Mouse (Mus musculus) limb, embryonic 11.5 days (tissue): ENCODE measurements at regions not wholly inside any gene's neighbourhood (a gene's known extent, or its start where the extent isn't known, plus 50 kb on each side); places are given as distances from the start of the nearest gene placed in this dataset.

Experiments
- ATAC-seq: fragments of 200-750 bp; cut with Nextera tagmentation; 2 replicates; pipeline ENCODE4 v1.8.0; 2017; ENCODE audit warnings: low read depth; ENCODE audit not compliant: insufficient number of reproducible peaks, low FRiP score, low TSS enrichment
- DNase-seq: peaks from one replicate; pipeline ENCODE4 v3.0.0-alpha.2; 2015; ENCODE audit warnings: low spot score
- H3K27ac ChIP-seq: fragments of 300-500 bp; sonication (generic); replicated peaks from 2 replicates; pipeline ENCODE4 v1.5.1; 2014; ENCODE audit warnings: low read depth, mild to moderate bottlenecking, low read length
- H3K27me3 ChIP-seq: fragments of 300-500 bp; sonication (generic); 2 replicates; pipeline ENCODE4 v1.6.1; 2014; ENCODE audit warnings: mild to moderate bottlenecking, low read length, mixed read lengths; ENCODE audit not compliant: control insufficient read depth, insufficient read depth
- H3K36me3 ChIP-seq: fragments of 300-500 bp; sonication (generic); 2 replicates; pipeline ENCODE4 v1.6.1; 2014; ENCODE audit warnings: mild to moderate bottlenecking, low read length, moderate library complexity, mixed read lengths; ENCODE audit not compliant: control insufficient read depth, insufficient read depth
- H3K4me1 ChIP-seq: fragments of 300-500 bp; sonication (generic); 2 replicates; pipeline ENCODE4 v1.6.1; 2014; ENCODE audit warnings: low read length, mixed read lengths; ENCODE audit not compliant: control insufficient read depth, insufficient read depth
- H3K4me2 ChIP-seq: fragments of 300-500 bp; sonication (generic); 2 replicates; pipeline ENCODE4 v1.6.1; 2014; ENCODE audit warnings: low read depth, mild to moderate bottlenecking, moderate library complexity; ENCODE audit not compliant: severe bottlenecking
- H3K4me3 ChIP-seq: fragments of 300-500 bp; sonication (generic); 2 replicates; pipeline ENCODE4 v1.5.1; 2014; ENCODE audit warnings: low read depth, low read length
- H3K9ac ChIP-seq: fragments of 300-500 bp; sonication (generic); 2 replicates; pipeline ENCODE4 v1.6.1; 2014; ENCODE audit warnings: mild to moderate bottlenecking, low read length
- H3K9me3 ChIP-seq: fragments of 300-500 bp; sonication (generic); 2 replicates; pipeline ENCODE4 v1.6.1; 2016; ENCODE audit warnings: low read length; ENCODE audit not compliant: control insufficient read depth
- WGBS: fragments of 180-500 bp; shearing (Covaris S2); extraction: QIAGEN DNeasy Blood & Tissue Kit; methylation state at CpG from one replicate; pipeline ENCODE4 v1.1.7; 2014; 5-methylcytosine and 5-hydroxymethylcytosine counted together

DNA sequence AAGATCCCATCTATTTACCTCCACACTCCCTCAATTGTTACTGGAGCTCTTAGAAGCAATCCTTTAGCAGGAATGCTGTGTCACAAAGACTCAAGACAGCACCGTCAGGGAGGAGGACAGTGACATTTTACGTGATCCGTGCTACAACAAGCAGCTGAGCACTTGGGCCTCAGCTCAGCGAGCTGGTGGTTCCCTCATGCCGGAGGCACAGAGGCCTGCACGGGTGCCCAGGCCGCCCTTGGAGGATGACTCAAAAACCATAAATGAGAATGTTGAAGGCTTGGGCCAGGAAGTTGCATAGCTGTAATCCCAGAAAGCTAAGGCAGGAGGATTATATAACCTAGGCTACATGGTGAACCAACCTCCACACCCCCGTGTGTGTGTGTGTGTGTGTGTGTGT, 89.6 kb upstream of the Spred2 start:
- Histone ChIP-seq H3K4me3 (no peak overlapping the region), H3K9ac (no peak overlapping the region), H3K27ac (no peak overlapping the region), H3K27me3 (no peaks in the 10 kb centered on the region), H3K4me2 (no peak overlapping the region), H3K36me3 (no peaks in the 10 kb centered on the region), H3K9me3 (no peaks in the 10 kb centered on the region), H3K4me1 (peaks cover 7% of the 10 kb centered on the region)
- no peak for ATAC-seq
- no peak for DNase-seq
- 82% methylated on average over 8 of the region's 8 CpGs for WGBS

- H3K27me3 ChIP-seq = no peaks in the 10 kb centered on the region
- no peaks in the 10 kb centered on the region for H3K9me3 ChIP-seq
- no peaks in the 10 kb centered on the region for H3K36me3 ChIP-seq
- H3K9ac ChIP-seq = no peak overlapping the region
- ATAC-seq = no peak
- peak; percentile 56 for DNase-seq
- no peak overlapping the region for H3K27ac ChIP-seq
- H3K4me2 ChIP-seq = no peak overlapping the region
- H3K4me1 ChIP-seq = peaks cover 5% of the 10 kb centered on the region
- 42% methylated on average over 6 of the region's 6 CpGs for WGBS
- H3K4me3 ChIP-seq = no peak overlapping the region
These were observed 88.9 kb upstream of the Spred2 start for GRCm38 (mm10) chr11:19835221-19835745.

DNA sequence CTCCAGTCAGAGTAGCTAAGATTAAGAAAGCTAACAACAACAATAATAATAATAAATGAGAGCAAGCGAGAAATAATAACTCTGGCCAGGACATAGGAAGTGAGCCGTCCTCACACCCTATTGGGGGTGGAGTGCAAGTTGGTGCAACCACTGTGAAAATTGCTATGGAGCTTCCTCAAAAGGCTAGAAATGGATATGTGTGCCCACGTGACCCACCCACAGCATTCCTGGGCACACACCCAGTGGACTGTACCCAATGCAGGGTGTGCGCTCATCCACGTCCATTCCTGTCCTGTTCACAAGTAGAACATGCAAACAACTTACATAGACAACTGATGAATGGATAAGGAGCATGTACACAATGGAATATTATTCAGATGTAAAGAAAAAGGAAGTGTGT, 85.2 kb upstream of the Spred2 start:
- no peaks in the 10 kb centered on the region for H3K27me3 ChIP-seq
- WGBS = 92% methylated on average over 5 of the region's 5 CpGs

GRCm38 (mm10) chr11:19843084-19843483, 81.1 kb upstream of the Spred2 start:
- no peak overlapping the region for H3K27ac ChIP-seq
- H3K27me3 ChIP-seq = no peaks in the 10 kb centered on the region
- H3K36me3 ChIP-seq = no peaks in the 10 kb centered on the region
- ATAC-seq = no peak
- no peak overlapping the region for H3K9ac ChIP-seq
- H3K4me1 ChIP-seq = no peaks in the 10 kb centered on the region
- no peak overlapping the region for H3K4me3 ChIP-seq
- 84% methylated on average over 3 of the region's 3 CpGs for WGBS
- H3K4me2 ChIP-seq = no peak overlapping the region
- H3K9me3 ChIP-seq = no peaks in the 10 kb centered on the region
- DNase-seq = no peak

More for the DNA sequence above, 85.2 kb upstream of the Spred2 start:
- Histone ChIP-seq H3K4me3 (no peak overlapping the region), H3K27ac (no peak overlapping the region), H3K9me3 (no peaks in the 10 kb centered on the region), H3K4me1 (peaks cover 3% of the 10 kb centered on the region), H3K4me2 (no peak overlapping the region), H3K36me3 (no peaks in the 10 kb centered on the region), H3K9ac (no peak overlapping the region)
- no peak for ATAC-seq
- DNase-seq = no peak

- Histone ChIP-seq H3K4me1 (peaks cover 4% of the 10 kb centered on the region; the same call in 1 of the 2 replicates), H3K36me3 (no peaks in the 10 kb centered on the region), H3K27me3 (no peaks in the 10 kb centered on the region), H3K9me3 (no peaks in the 10 kb centered on the region), H3K9ac (no peak overlapping the region), H3K27ac (no peak overlapping the region), H3K4me3 (no peak overlapping the region), H3K4me2 (no peak overlapping the region)
- no peak for ATAC-seq
- DNase-seq = no peak
- WGBS = 95% methylated on average over 6 of the region's 6 CpGs
These were observed 76.3 kb upstream of the Spred2 start for GRCm38 (mm10) chr11:19847910-19848309.

GRCm38 (mm10) chr11:19848412-19848811, 75.8 kb upstream of the Spred2 start:
- Histone ChIP-seq H3K36me3 (no peaks in the 10 kb centered on the region), H3K9me3 (no peaks in the 10 kb centered on the region), H3K4me2 (no peak overlapping the region), H3K27me3 (no peaks in the 10 kb centered on the region), H3K4me3 (no peak overlapping the region), H3K9ac (no peak overlapping the region), H3K4me1 (peaks cover 4% of the 10 kb centered on the region; the same call in 1 of the 2 replicates), H3K27ac (no peak overlapping the region)
- ATAC-seq (no peak), DNase-seq (no peak)
- WGBS = 83% methylated on average over 6 of the region's 6 CpGs

DNA sequence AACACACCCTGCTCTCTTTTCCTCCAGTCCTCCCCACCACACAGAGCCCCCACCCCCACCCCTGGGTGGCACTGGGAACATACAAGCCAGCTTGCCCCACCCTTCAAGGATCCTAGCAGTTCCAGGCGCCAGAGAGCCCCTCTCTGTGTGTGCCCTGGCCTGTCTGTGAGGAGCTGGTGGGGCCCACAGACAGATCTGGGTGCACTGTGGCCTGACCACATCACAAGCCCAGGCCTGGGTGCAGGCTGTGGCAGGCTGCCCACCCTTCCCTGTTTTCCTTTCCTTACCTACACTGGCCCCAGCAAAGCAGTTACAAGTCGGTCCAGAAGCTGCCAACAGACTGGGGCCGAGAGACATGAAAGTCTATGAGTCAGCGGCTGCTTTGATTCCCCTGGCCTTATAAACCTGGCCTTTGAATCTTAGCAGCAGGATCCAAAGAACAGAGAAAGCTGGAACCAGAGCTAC, 74.8 kb upstream of the Spred2 start:
- no peak overlapping the region for H3K4me3 ChIP-seq
- WGBS = 52% methylated on average over 4 of the region's 4 CpGs
- no peaks in the 10 kb centered on the region for H3K36me3 ChIP-seq
- no peak overlapping the region for H3K9ac ChIP-seq
- H3K4me2 ChIP-seq = no peak overlapping the region
- H3K4me1 ChIP-seq = peaks cover 4% of the 10 kb centered on the region; the same call in 1 of the 2 replicates
- no peaks in the 10 kb centered on the region for H3K27me3 ChIP-seq
- ATAC-seq (no peak), DNase-seq (no peak)
- H3K9me3 ChIP-seq = no peaks in the 10 kb centered on the region
- H3K27ac ChIP-seq = no peak overlapping the region

- Histone ChIP-seq H3K9ac (no peak overlapping the region), H3K27ac (no peak overlapping the region), H3K4me2 (no peak overlapping the region), H3K4me1 (peaks cover 4% of the 10 kb centered on the region; the same call in 1 of the 2 replicates), H3K27me3 (no peaks in the 10 kb centered on the region), H3K4me3 (no peak overlapping the region), H3K9me3 (no peaks in the 10 kb centered on the region), H3K36me3 (no peaks in the 10 kb centered on the region)
- 71% methylated on average over 3 of the region's 3 CpGs for WGBS
- ATAC-seq = no peak
- no peak for DNase-seq
These were observed 74.2 kb upstream of the Spred2 start for GRCm38 (mm10) chr11:19849844-19850420.
